Mouse (Mus musculus): ENCODE data around the gene Hlx. TPM values are rescaled to one million over a fixed set of nuclear protein-coding genes. Genes with fewer than 3 reads are reported as not detected.

Gene Hlx
- polyA plus RNA-seq, 3 experiments from 2014 or later: not detected

GRCm38 (mm10) chr1:184713716-184714115 lies 18.7 kb downstream of the Hlx start:
- no peak for ATAC-seq

DNA sequence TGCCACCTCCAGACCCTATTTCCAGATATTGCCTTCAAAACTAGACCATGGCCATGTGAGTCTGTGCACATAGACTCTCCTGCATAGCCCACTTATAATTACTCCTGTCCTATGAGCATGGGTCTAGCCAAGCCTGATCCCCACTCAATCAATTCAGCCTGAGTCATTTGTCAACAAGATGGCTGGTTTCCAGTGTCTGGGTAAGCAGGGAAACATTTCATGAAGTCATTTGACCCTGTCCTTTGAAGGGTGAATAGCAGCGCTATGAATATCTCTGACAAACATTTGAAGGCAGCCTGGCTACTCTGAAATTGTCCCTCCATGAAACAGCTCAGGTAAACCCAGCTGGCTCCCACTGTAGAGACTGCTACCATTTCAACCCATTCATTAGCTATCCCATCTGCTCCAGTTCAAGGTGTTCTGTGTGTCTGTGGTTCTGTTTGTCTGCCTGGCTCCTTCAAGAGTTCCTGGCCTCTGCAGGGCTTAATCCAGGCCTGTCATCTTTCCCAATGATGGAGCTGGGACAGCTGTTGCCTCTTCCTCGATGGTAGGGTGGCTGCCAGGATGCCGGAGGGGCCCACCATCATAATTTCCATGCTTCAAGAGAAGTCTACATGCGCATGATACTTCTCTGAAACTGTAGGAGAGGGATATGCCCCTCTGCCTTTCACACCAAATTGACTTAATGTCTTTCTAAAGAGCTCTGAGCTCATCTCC lies 24.7 kb downstream of the Hlx start:
- no peak for ATAC-seq

GRCm38 (mm10) chr1:184704901-184705300 lies 27.5 kb downstream of the Hlx start:
- no peak for ATAC-seq

- ATAC-seq: no peak
These were observed 33.1 kb downstream of the Hlx start for GRCm38 (mm10) chr1:184699295-184699694.

- ATAC-seq: no peak
These were observed 37.0 kb downstream of the Hlx start for GRCm38 (mm10) chr1:184695451-184695850.

GRCm38 (mm10) chr1:184692204-184692904 lies 40.1 kb downstream of the Hlx start:
- ATAC-seq: no peak

GRCm38 (mm10) chr1:184691240-184691639 lies 41.2 kb downstream of the Hlx start:
- no peak for ATAC-seq

DNA sequence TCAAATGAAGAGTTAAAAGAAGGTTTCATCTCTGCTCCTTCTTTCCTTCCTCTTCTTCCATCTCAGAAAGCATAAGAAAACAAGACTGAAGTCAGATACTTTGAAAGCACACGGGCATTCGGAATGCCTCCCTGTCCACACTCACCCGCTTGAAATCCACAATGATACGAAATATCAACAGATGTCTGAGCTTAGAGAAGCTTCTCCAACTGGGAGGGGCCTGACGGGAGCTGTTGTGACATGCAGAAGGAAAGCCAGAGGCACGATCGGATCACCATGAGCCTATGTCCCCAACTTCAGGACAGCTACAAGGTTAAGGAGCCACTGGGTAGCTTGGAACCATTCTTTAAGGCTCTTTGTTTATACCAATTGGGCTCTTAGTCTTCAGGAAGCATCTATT lies 44.4 kb downstream of the Hlx start:
- ATAC-seq: no peak

DNA sequence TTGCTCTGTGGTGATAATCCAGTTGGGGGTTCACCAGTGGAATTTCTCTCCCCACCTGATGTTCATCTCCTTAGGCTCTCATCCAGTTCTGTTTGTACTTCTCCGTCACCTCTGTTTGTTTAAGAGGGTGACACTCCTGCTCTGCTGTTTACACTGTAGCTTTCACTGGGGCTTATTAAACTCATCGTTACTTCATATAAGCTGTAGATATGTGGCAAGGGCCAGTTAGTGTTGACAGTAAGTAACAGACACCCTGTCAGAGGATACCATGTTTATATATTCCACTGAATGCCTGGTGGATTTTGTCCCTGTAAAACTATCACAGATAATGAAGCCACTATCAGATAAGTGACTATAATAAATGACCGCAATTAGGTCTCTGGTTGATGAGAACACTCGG lies 44.9 kb downstream of the Hlx start:
- ATAC-seq: no peak

GRCm38 (mm10) chr1:184683541-184683940 lies 48.9 kb downstream of the Hlx start:
- no peak for ATAC-seq

DNA sequence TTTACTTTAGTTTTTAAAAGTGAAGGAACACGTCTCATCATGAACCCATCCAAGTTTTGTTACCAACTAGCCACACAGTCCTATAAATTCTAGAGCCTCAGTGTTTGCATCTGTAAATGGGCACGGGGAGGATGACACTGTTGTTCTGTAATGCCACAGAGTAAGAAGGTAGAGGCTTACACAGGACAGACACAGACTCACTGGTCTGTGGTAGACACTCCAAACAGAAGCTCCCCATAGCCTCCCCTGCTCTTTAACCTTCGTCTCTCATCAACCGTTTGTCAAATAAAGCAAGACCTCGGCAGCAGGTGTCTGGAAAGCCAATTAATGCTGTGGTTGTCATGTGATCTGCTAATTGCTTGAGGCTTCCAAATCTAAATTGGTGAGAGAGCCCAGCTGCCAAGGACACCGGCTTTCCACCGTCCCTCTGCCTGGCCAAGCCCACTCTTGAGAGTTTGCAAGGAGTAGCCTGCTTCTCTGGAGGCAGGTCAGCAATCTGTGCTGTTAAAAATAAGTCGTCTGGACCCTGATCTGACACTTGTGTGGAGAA lies 52.9 kb downstream of the Hlx start:
- no peak for ATAC-seq

DNA sequence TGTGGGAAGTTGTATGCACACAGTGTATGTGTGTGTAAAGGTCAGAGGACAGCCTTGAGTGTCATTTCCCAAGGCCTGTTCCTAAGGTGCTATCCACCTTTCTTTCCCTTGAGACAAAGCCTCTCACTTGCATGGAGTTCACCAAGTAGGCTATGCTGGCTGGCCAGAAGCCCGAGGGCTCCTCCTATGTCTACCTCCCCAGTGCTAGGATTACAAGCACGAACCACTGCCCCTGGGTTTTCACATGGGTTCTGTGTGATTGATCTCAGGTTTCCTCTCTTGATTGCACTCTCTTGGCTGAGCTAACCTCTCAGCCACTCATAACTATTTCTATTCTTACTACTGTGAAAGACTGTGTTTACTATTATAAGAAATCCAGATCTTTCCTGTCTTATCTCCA lies 54.8 kb downstream of the Hlx start:
- no peak for ATAC-seq

Other genes with a start within 250 kb of the Hlx start
- not detected for gene Marc1, start 78.7 kb upstream of the Hlx start, polyA plus RNA-seq (2017; shearing (Covaris generic))
- gene Marc2, start 113.8 kb upstream of the Hlx start, polyA plus RNA-seq (2017; shearing (Covaris generic)): 10 to 100 TPM; 22.0 to 38.0 (median 29.2) TPM
- gene C130074G19Rik, start 150.6 kb upstream of the Hlx start, polyA plus RNA-seq (2017; shearing (Covaris generic)): not detected

All from inflammation-experienced regulatory T-cells, adult 6 months (primary cell).